Mouse (Mus musculus) heart, embryonic 10.5 days (tissue): Measurements from ENCODE around the gene Il24. TPM values are rescaled to one million over a fixed set of nuclear protein-coding genes. Genes with fewer than 3 reads are reported as not detected.
A peak's percentile ranks its signal among the peaks of the same experiment; 100 is the strongest.

Source experiments
- DNase-seq: peaks from one replicate; pipeline ENCODE4 v3.0.0-alpha.2; 2017; ENCODE audit warnings: low spot score
- H3K27ac ChIP-seq: fragments of 300-500 bp; sonication (generic); 2 replicates; pipeline ENCODE4 v1.5.1; 2016; ENCODE audit warnings: mild to moderate bottlenecking
- H3K27me3 ChIP-seq: fragments of 300-500 bp; sonication (generic); 2 replicates; pipeline ENCODE4 v1.6.1; 2016; ENCODE audit warnings: mild to moderate bottlenecking; ENCODE audit not compliant: poor library complexity, insufficient read depth, severe bottlenecking
- H3K36me3 ChIP-seq: fragments of 300-500 bp; sonication (generic); 2 replicates; pipeline ENCODE4 v1.6.1; 2016; ENCODE audit warnings: mild to moderate bottlenecking, moderate library complexity
- H3K4me1 ChIP-seq: fragments of 300-500 bp; sonication (generic); 2 replicates; pipeline ENCODE4 v1.6.1; 2016; ENCODE audit warnings: mild to moderate bottlenecking
- H3K4me3 ChIP-seq: fragments of 300-500 bp; sonication (generic); 2 replicates; pipeline ENCODE4 v1.5.1; 2016; ENCODE audit warnings: mild to moderate bottlenecking, moderate library complexity
- H3K9me3 ChIP-seq: fragments of 300-500 bp; sonication (generic); 2 replicates; pipeline ENCODE4 v1.6.1; 2016; ENCODE audit warnings: mild to moderate bottlenecking, moderate library complexity
- WGBS: fragments of 180-500 bp; shearing (Covaris S2); methylation state at CpG from one replicate; pipeline ENCODE4 v1.1.7; 2016; 5-methylcytosine and 5-hydroxymethylcytosine counted together
- polyA plus RNA-seq: library from polyadenylated mRNA; unstranded; fragments of >200 nt; fragmentation: Nextera tagmentation; extraction: Ambion mirVana; gene quantifications from 2 replicates; pipeline ENCODE4 v1.2.1, GENCODE M21; 2016

Il24 gene
- not detected in 2 replicates for polyA plus RNA-seq

GRCm38 (mm10) chr1:130887354-130887753, at the start of gene Il24:
TSS of gene Il24 (minus strand) at chr1:130887454.
- H3K27me3 ChIP-seq: peaks cover 20% of the 10 kb centered on the region
- H3K4me1 ChIP-seq: no peaks in the 10 kb centered on the region
- H3K36me3 ChIP-seq: no peaks in the 10 kb centered on the region
- DNase-seq: no peak
- H3K27ac ChIP-seq: no peak within 1 kb of the TSS
- H3K9me3 ChIP-seq: no peaks in the 10 kb centered on the region
- H3K4me3 ChIP-seq: no peak within 1 kb of the TSS

- Histone ChIP-seq H3K27ac (no peak overlapping the region), H3K4me3 (no peak overlapping the region), H3K36me3 (no peaks in the 10 kb centered on the region), H3K4me1 (0 out of 2 replicates have a peak, but pooled peaks cover 4% of the 10 kb centered on the region), H3K9me3 (no peaks in the 10 kb centered on the region), H3K27me3 (no peaks in the 10 kb centered on the region)
- no peak for DNase-seq
- WGBS: 66% methylated on average over 6 of the region's 6 CpGs
These were observed 49.1 kb upstream of the Il24 start for GRCm38 (mm10) chr1:130936351-130936750.

GRCm38 (mm10) chr1:130926484-130926883, 39.2 kb upstream of the Il24 start:
- no peak overlapping the region for H3K4me3 ChIP-seq
- no peak for DNase-seq
- no peaks in the 10 kb centered on the region for H3K27me3 ChIP-seq
- H3K4me1 ChIP-seq: no peaks in the 10 kb centered on the region
- no peaks in the 10 kb centered on the region for H3K36me3 ChIP-seq
- H3K9me3 ChIP-seq: no peaks in the 10 kb centered on the region
- no peak overlapping the region for H3K27ac ChIP-seq

- 11% methylated on average over 1 of the region's 1 CpGs for WGBS
- Histone ChIP-seq H3K27me3 (no peaks in the 10 kb centered on the region), H3K27ac (no peak overlapping the region), H3K36me3 (no peaks in the 10 kb centered on the region), H3K4me1 (no peaks in the 10 kb centered on the region), H3K9me3 (no peaks in the 10 kb centered on the region), H3K4me3 (no peak overlapping the region)
- DNase-seq: no peak
These were observed 31.2 kb upstream of the Il24 start for GRCm38 (mm10) chr1:130918323-130918980.

- H3K4me1 ChIP-seq: no peaks in the 10 kb centered on the region
- H3K27ac ChIP-seq: no peak within 1 kb of the TSS
- no peaks in the 10 kb centered on the region for H3K27me3 ChIP-seq
- H3K36me3 ChIP-seq: no peaks in the 10 kb centered on the region
- no peak within 1 kb of the TSS for H3K4me3 ChIP-seq
- no peak for DNase-seq
- H3K9me3 ChIP-seq: no peaks in the 10 kb centered on the region
- WGBS: 84% methylated on average over 12 of the region's 12 CpGs
These were observed 24.3 kb upstream of the Il24 start, which contains the start of gene Il20 for GRCm38 (mm10) chr1:130911401-130912010. TSS of gene Il20 (minus strand) at chr1:130911451.

- Histone ChIP-seq H3K27me3 (no peaks in the 10 kb centered on the region), H3K4me3 (no peak overlapping the region)
These were observed 15.3 kb upstream of the Il24 start for GRCm38 (mm10) chr1:130902505-130902904.

GRCm38 (mm10) chr1:130894468-130894867, 7.2 kb upstream of the Il24 start:
- Histone ChIP-seq H3K27me3 (no peaks in the 10 kb centered on the region), H3K27ac (no peak overlapping the region), H3K9me3 (no peaks in the 10 kb centered on the region), H3K4me1 (no peaks in the 10 kb centered on the region), H3K4me3 (no peak overlapping the region), H3K36me3 (no peaks in the 10 kb centered on the region)
- WGBS: 41% methylated on average over 6 of the region's 6 CpGs
- DNase-seq: no peak

More at GRCm38 (mm10) chr1:130902505-130902904, 15.3 kb upstream of the Il24 start:
- Histone ChIP-seq H3K4me1 (no peaks in the 10 kb centered on the region), H3K36me3 (no peaks in the 10 kb centered on the region), H3K9me3 (no peaks in the 10 kb centered on the region), H3K27ac (no peak overlapping the region)
- DNase-seq: no peak
- WGBS: 63% methylated on average over 7 of the region's 7 CpGs

- H3K4me3 ChIP-seq: no peak overlapping the region
- H3K27me3 ChIP-seq: no peaks in the 10 kb centered on the region
- no peak overlapping the region for H3K27ac ChIP-seq
- H3K36me3 ChIP-seq: no peaks in the 10 kb centered on the region
- 73% methylated on average over 9 of the region's 9 CpGs for WGBS
- no peaks in the 10 kb centered on the region for H3K4me1 ChIP-seq
- DNase-seq: no peak
- H3K9me3 ChIP-seq: no peaks in the 10 kb centered on the region
These were observed 6.2 kb upstream of the Il24 start for GRCm38 (mm10) chr1:130893329-130894040.

- no peaks in the 10 kb centered on the region for H3K9me3 ChIP-seq
- 86% methylated on average over 1 of the region's 1 CpGs for WGBS
- H3K27ac ChIP-seq: no peak overlapping the region
- no peaks in the 10 kb centered on the region for H3K27me3 ChIP-seq
- no peak overlapping the region for H3K4me3 ChIP-seq
- H3K36me3 ChIP-seq: no peaks in the 10 kb centered on the region
- no peaks in the 10 kb centered on the region for H3K4me1 ChIP-seq
- DNase-seq: no peak
These were observed 5.2 kb upstream of the Il24 start for GRCm38 (mm10) chr1:130892446-130892845.

- Histone ChIP-seq H3K9me3 (no peaks in the 10 kb centered on the region), H3K27me3 (peaks cover 44% of the 10 kb centered on the region), H3K4me3 (no peak overlapping the region), H3K4me1 (peaks cover 9% of the 10 kb centered on the region), H3K36me3 (no peaks in the 10 kb centered on the region), H3K27ac (no peak overlapping the region)
- 88% methylated on average over 4 of the region's 4 CpGs for whole genome bisulfite sequencing
- DNase-seq: no peak
These were observed 4.1 kb downstream of the Il24 start for GRCm38 (mm10) chr1:130883146-130883545.

GRCm38 (mm10) chr1:130879927-130880326, 7.3 kb downstream of the Il24 start:
- H3K4me1 ChIP-seq: peaks cover 14% of the 10 kb centered on the region
- peaks cover 40% of the 10 kb centered on the region for H3K27me3 ChIP-seq
- H3K9me3 ChIP-seq: no peaks in the 10 kb centered on the region
- 87% methylated on average over 7 of the region's 7 CpGs for WGBS
- H3K27ac ChIP-seq: no peak overlapping the region
- no peak for DNase-seq
- H3K4me3 ChIP-seq: no peak overlapping the region
- H3K36me3 ChIP-seq: no peaks in the 10 kb centered on the region

GRCm38 (mm10) chr1:130877889-130878614, 9.2 kb downstream of the Il24 start:
- Histone ChIP-seq H3K4me1 (peaks cover 14% of the 10 kb centered on the region), H3K9me3 (no peaks in the 10 kb centered on the region), H3K4me3 (peak overlapping the region; percentile 63), H3K27ac (peak overlapping the region; percentile 44; the same call in 1 of the 2 replicates), H3K36me3 (no peaks in the 10 kb centered on the region), H3K27me3 (peaks cover 35% of the 10 kb centered on the region)
- DNase-seq: no peak
- 2% methylated on average over 42 of the region's 43 CpGs for WGBS
